Mouse (Mus musculus) intestine, embryonic 15.5 days (tissue): ENCODE results near the gene Gsto1. TPM values are rescaled to one million over a fixed set of nuclear protein-coding genes. Genes with fewer than 3 reads are reported as not detected.
A peak's percentile ranks its signal among the peaks of the same experiment; 100 is the strongest.

Experiments
- ATAC-seq: fragments of 200-750 bp; cut with Nextera tagmentation; 2 replicates; pipeline ENCODE4 v1.8.0; 2017; ENCODE audit warnings: moderate TSS enrichment, moderate library complexity
- H3K27ac ChIP-seq: fragments of 300-500 bp; sonication (generic); 2 replicates; pipeline ENCODE4 v1.5.1; 2015; ENCODE audit warnings: mild to moderate bottlenecking, inconsistent platforms
- H3K27me3 ChIP-seq: fragments of 300-500 bp; sonication (generic); replicated peaks from 2 replicates; pipeline ENCODE4 v1.6.1; 2015; ENCODE audit warnings: inconsistent platforms
- H3K36me3 ChIP-seq: fragments of 300-500 bp; sonication (generic); 2 replicates; pipeline ENCODE4 v1.6.1; 2015; ENCODE audit warnings: inconsistent platforms
- H3K4me1 ChIP-seq: fragments of 300-500 bp; sonication (generic); replicated peaks from 2 replicates; pipeline ENCODE4 v1.6.1; 2015; ENCODE audit warnings: inconsistent platforms
- H3K4me2 ChIP-seq: fragments of 300-500 bp; sonication (generic); replicated peaks from 2 replicates; pipeline ENCODE4 v1.6.1; 2015; ENCODE audit warnings: mild to moderate bottlenecking, inconsistent platforms
- H3K4me3 ChIP-seq: fragments of 300-500 bp; sonication (generic); replicated peaks from 2 replicates; pipeline ENCODE4 v1.5.1; 2015; ENCODE audit warnings: inconsistent platforms
- H3K9ac ChIP-seq: fragments of 300-500 bp; sonication (generic); 2 replicates; pipeline ENCODE4 v1.6.1; 2015; ENCODE audit warnings: inconsistent platforms
- H3K9me3 ChIP-seq: fragments of 300-500 bp; sonication (generic); 2 replicates; pipeline ENCODE4 v1.6.1; 2016; ENCODE audit warnings: inconsistent platforms
- WGBS: fragments of 180-500 bp; shearing (Covaris S2); methylation state at CpG from one replicate; pipeline ENCODE4 v1.1.7; 2015; 5-methylcytosine and 5-hydroxymethylcytosine counted together
- polyA plus RNA-seq: library from polyadenylated mRNA; unstranded; fragments of >200 nt; fragmentation: Nextera tagmentation; extraction: Ambion mirVana; gene quantifications from 2 replicates; pipeline ENCODE4 v1.2.1, GENCODE M21; 2015

Gene Gsto1
- polyA plus RNA-seq, 1 experiment from 2014 or later: 476 TPM

GRCm38 (mm10) chr19:47862581-47862980 is 7.8 kb downstream of the Gsto1 start:
- Histone ChIP-seq H3K9ac (no peak overlapping the region), H3K27me3 (no peaks in the 10 kb centered on the region), H3K4me3 (no peak overlapping the region), H3K36me3 (no peaks in the 10 kb centered on the region), H3K27ac (no peak overlapping the region), H3K9me3 (no peaks in the 10 kb centered on the region), H3K4me1 (no peaks in the 10 kb centered on the region), H3K4me2 (no peak overlapping the region)
- ATAC-seq: no peak
- 98% methylated on average over 3 of the region's 3 CpGs for WGBS

GRCm38 (mm10) chr19:47864051-47864450 is 9.3 kb downstream of the Gsto1 start:
- ATAC-seq: no peak
- H3K9ac ChIP-seq: no peak overlapping the region
- H3K27me3 ChIP-seq: no peaks in the 10 kb centered on the region
- WGBS: 96% methylated on average over 9 of the region's 9 CpGs
- H3K27ac ChIP-seq: no peak overlapping the region
- no peaks in the 10 kb centered on the region for H3K4me1 ChIP-seq
- H3K9me3 ChIP-seq: no peaks in the 10 kb centered on the region
- H3K4me3 ChIP-seq: no peak overlapping the region
- H3K4me2 ChIP-seq: no peak overlapping the region
- H3K36me3 ChIP-seq: no peaks in the 10 kb centered on the region

GRCm38 (mm10) chr19:47864721-47865120 is 10.0 kb downstream of the Gsto1 start:
- Histone ChIP-seq H3K27me3 (no peaks in the 10 kb centered on the region), H3K9me3 (no peaks in the 10 kb centered on the region), H3K4me2 (peak overlapping the region; percentile 85), H3K36me3 (no peaks in the 10 kb centered on the region), H3K9ac (no peak overlapping the region), H3K4me1 (0 out of 2 replicates have a peak, but pooled peaks cover under 1% of the 10 kb centered on the region), H3K4me3 (peak overlapping the region; percentile 63), H3K27ac (no peak overlapping the region)
- ATAC-seq: no peak
- WGBS: 77% methylated on average over 7 of the region's 7 CpGs

DNA sequence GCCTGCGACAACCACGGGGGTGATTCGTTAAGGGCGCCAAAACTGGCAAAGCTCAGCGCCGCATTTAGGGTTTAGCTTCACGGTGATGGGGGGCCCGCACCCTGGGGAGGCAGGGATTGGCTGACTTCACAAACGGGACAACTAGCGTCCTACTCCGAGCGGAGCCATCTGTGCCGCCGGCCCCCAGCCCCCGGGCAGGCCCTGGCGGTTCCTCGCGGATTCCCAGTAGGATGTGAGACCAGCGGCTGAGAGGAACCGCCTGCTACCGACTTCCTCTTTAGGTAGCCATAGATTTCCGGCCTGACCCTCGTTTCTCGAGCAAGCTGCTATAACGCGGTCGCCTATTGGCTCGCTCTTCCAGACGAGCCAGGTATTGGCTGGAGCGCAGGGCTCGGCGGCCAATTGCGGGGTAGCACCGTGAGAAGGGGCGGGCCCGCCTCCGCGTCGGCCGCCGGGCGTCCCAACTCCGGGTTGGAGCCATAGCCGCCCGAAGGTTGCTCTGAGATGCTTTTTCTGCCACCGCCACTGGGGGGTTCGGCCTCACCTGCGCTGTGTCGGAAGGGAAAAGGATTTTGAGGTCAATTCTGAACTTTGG is 10.7 kb downstream of the Gsto1 start, which contains the start of gene Gsto2:
Gsto2 (plus strand) TSS at position 182 of the 595 bp plus-strand sequence.
- peak; percentile 100 for ATAC-seq

DNA sequence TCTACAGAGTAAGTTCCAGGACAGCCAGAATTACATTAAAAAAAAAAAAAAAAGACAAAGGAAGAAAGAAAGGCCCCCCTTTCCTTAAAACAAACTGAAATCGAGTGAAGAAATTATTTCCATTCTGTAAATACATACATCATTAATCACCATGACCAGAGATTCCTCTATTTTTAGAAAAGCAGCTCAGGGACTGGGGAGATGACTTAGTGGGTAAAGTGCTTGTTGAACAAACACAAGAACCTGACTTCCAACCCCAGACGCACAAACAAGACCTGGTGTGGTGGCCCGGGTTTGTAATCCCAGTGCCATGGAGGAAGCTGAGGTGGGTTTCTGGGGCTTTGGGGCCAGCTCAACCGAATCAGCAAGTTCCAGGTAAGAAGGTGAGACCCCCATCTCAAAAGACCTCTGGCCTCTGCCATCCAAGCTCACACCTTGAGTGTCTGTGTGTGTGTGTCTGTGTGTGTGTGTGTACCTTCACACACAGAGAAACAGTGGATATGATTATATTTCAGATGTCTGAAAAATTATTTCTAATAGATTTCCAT is 12.9 kb downstream of the Gsto1 start:
- no peaks in the 10 kb centered on the region for H3K9me3 ChIP-seq
- no peak overlapping the region for H3K27ac ChIP-seq
- H3K9ac ChIP-seq: no peak overlapping the region
- 0 out of 2 replicates have a peak, but pooled peaks cover 3% of the 10 kb centered on the region for H3K4me1 ChIP-seq
- H3K36me3 ChIP-seq: no peaks in the 10 kb centered on the region
- 52% methylated on average over 4 of the region's 4 CpGs for WGBS
- H3K27me3 ChIP-seq: no peaks in the 10 kb centered on the region
- ATAC-seq: no peak
- no peak overlapping the region for H3K4me2 ChIP-seq
- no peak overlapping the region for H3K4me3 ChIP-seq

More for the DNA sequence above, 10.7 kb downstream of the Gsto1 start, which contains the start of gene Gsto2:
- WGBS: under 1% methylated on average over 49 of the region's 49 CpGs
- Histone ChIP-seq H3K4me1 (0 out of 2 replicates have a peak, but pooled peaks cover 3% of the 10 kb centered on the region), H3K4me2 (peak within 1 kb of the TSS; percentile 85), H3K9me3 (no peaks in the 10 kb centered on the region), H3K9ac (peak within 1 kb of the TSS; percentile 81), H3K27ac (peak within 1 kb of the TSS; percentile 78), H3K36me3 (no peaks in the 10 kb centered on the region), H3K4me3 (peak within 1 kb of the TSS; percentile 63), H3K27me3 (no peaks in the 10 kb centered on the region)

GRCm38 (mm10) chr19:47868951-47869350 is 14.2 kb downstream of the Gsto1 start:
- H3K4me1 ChIP-seq: 0 out of 2 replicates have a peak, but pooled peaks cover 3% of the 10 kb centered on the region
- H3K27me3 ChIP-seq: no peaks in the 10 kb centered on the region
- H3K27ac ChIP-seq: no peak overlapping the region
- H3K4me2 ChIP-seq: no peak overlapping the region
- H3K9me3 ChIP-seq: no peaks in the 10 kb centered on the region
- no peak overlapping the region for H3K4me3 ChIP-seq
- no peak for ATAC-seq
- 60% methylated on average over 4 of the region's 4 CpGs for WGBS
- H3K9ac ChIP-seq: no peak overlapping the region
- no peaks in the 10 kb centered on the region for H3K36me3 ChIP-seq

DNA sequence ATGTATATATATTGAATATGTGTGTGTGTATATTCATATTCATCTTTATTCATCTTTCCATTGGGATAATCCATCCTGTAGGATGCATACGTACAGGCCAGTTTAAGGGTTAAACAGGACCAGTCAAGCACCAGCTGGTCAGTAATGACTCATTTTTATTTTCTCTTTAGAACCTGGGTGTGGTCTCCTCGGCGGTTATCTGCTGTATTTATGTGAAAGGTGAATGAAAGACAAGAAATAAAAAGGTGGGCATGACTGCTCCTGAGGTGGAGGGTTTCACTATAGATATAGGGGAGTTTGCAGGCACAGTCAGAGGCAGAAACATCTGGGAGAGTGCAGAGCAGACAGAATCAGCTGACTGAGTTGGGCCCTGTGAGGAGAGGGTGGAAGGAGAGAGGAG is 14.7 kb downstream of the Gsto1 start:
- Histone ChIP-seq H3K9ac (no peak overlapping the region), H3K36me3 (no peaks in the 10 kb centered on the region), H3K4me2 (no peak overlapping the region), H3K27me3 (no peaks in the 10 kb centered on the region), H3K4me3 (no peak overlapping the region), H3K9me3 (no peaks in the 10 kb centered on the region), H3K27ac (no peak overlapping the region), H3K4me1 (0 out of 2 replicates have a peak, but pooled peaks cover 3% of the 10 kb centered on the region)
- WGBS: 39% methylated on average over 3 of the region's 3 CpGs
- no peak for ATAC-seq

DNA sequence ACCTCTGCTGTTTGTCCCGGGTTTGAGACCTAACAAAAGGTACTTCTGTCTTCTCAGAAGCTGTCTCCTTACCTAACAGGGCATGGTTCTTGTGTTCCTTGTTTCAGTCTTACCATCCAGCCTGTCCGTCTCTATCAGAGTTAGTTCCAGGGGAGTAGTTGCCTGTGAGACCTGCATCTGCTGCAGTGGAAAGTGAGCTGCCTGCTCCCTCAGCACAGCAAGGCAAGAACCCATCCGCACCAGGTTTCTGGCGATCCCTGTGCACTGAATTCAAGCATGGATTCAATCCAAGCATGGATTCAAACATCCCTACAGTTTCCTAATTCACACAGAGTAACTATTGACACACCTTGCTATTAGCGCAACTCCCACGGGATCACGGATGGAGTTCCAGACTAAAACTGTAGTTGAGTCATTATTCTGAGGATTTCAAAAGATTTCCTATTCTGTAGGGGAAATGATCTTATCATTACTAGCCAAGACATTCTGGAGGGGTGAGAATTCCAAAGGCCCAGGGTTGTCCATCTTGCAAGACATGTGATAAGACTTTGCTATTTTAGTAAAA is 15.4 kb downstream of the Gsto1 start:
- no peak overlapping the region for H3K27ac ChIP-seq
- H3K9ac ChIP-seq: no peak overlapping the region
- no peak overlapping the region for H3K4me2 ChIP-seq
- H3K4me3 ChIP-seq: no peak overlapping the region
- no peak for ATAC-seq
- WGBS: 75% methylated on average over 7 of the region's 7 CpGs
- no peaks in the 10 kb centered on the region for H3K36me3 ChIP-seq
- no peaks in the 10 kb centered on the region for H3K9me3 ChIP-seq
- 0 out of 2 replicates have a peak, but pooled peaks cover 3% of the 10 kb centered on the region for H3K4me1 ChIP-seq
- no peaks in the 10 kb centered on the region for H3K27me3 ChIP-seq

DNA sequence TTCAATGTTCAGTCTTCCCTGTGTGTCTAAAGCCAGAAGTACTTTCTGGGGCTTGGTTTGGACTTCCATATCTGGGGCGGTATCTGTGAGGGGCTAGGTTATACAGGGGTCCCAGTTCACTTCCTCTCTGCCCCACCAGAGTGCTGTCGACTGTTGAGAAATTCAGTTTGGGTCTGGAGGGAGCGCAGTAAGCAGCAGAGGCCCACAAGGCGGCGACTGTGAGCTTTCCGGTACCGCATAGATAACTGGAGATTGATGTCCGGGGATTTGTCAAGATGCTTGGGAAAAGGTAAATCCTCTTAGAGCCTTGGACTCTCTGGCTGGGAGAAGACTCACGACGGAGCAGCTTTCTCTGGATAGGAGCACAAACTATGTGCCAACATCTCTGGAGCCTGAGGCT is 16.7 kb downstream of the Gsto1 start:
- Histone ChIP-seq H3K4me1 (0 out of 2 replicates have a peak, but pooled peaks cover 3% of the 10 kb centered on the region), H3K36me3 (no peaks in the 10 kb centered on the region), H3K27ac (no peak overlapping the region), H3K9ac (no peak overlapping the region), H3K4me2 (no peak overlapping the region), H3K27me3 (no peaks in the 10 kb centered on the region), H3K9me3 (no peaks in the 10 kb centered on the region), H3K4me3 (no peak overlapping the region)
- WGBS: 30% methylated on average over 10 of the region's 10 CpGs
- no peak for ATAC-seq

GRCm38 (mm10) chr19:47876252-47876651 is 21.5 kb downstream of the Gsto1 start:
- WGBS: 58% methylated on average over 15 of the region's 15 CpGs
- Histone ChIP-seq H3K36me3 (no peaks in the 10 kb centered on the region), H3K27ac (no peak overlapping the region), H3K4me2 (no peak overlapping the region), H3K9me3 (no peaks in the 10 kb centered on the region), H3K4me3 (no peak overlapping the region), H3K9ac (no peak overlapping the region), H3K4me1 (no peaks in the 10 kb centered on the region), H3K27me3 (no peaks in the 10 kb centered on the region)
- peak; percentile 64 for ATAC-seq

- WGBS: 73% methylated on average over 7 of the region's 7 CpGs
- H3K9me3 ChIP-seq: no peaks in the 10 kb centered on the region
- no peaks in the 10 kb centered on the region for H3K36me3 ChIP-seq
- no peak overlapping the region for H3K4me2 ChIP-seq
- H3K27me3 ChIP-seq: no peaks in the 10 kb centered on the region
- H3K9ac ChIP-seq: no peak overlapping the region
- no peak overlapping the region for H3K27ac ChIP-seq
- ATAC-seq: no peak
- no peak overlapping the region for H3K4me3 ChIP-seq
- no peaks in the 10 kb centered on the region for H3K4me1 ChIP-seq
Measured at GRCm38 (mm10) chr19:47881538-47881937, 26.8 kb downstream of the Gsto1 start.

GRCm38 (mm10) chr19:47882151-47882881 is 27.5 kb downstream of the Gsto1 start:
- ATAC-seq: peak; percentile 60
- H3K27ac ChIP-seq: no peak overlapping the region

More at GRCm38 (mm10) chr19:47882151-47882881, 27.5 kb downstream of the Gsto1 start:
- Histone ChIP-seq H3K4me1 (0 out of 2 replicates have a peak, but pooled peaks cover 2% of the 10 kb centered on the region), H3K4me3 (no peak overlapping the region), H3K9me3 (no peaks in the 10 kb centered on the region), H3K4me2 (no peak overlapping the region), H3K9ac (no peak overlapping the region), H3K36me3 (no peaks in the 10 kb centered on the region), H3K27me3 (no peaks in the 10 kb centered on the region)
- 27% methylated on average over 11 of the region's 11 CpGs for WGBS
